Mouse (Mus musculus) MEL (cell line): Measurements from ENCODE around the gene Fkbp9. TPM values are rescaled to one million over a fixed set of nuclear protein-coding genes. Genes with fewer than 3 reads are reported as not detected.

Experiments used
- DNase-seq: peaks from one replicate; pipeline ENCODE4 v3.0.0; 2011; ENCODE audit warnings: low read depth, low spot score
- H3K27ac ChIP-seq: 2 replicates; pipeline ENCODE4 v1.5.1; 2012; ENCODE audit warnings: low read depth, mild to moderate bottlenecking, control low read depth, low read length, moderate library complexity; ENCODE audit not compliant: control insufficient read depth
- H3K27me3 ChIP-seq, 2 experiments: fragments of 150-350 bp in 1 of 2; sonication (generic) in 1 of 2; 2 replicates each; pipeline ENCODE4 v1.6.1; 2012; ENCODE audit warnings: low read length in 2 of 2, mild to moderate bottlenecking in 2 of 2, improper control_type of control experiment in 1 of 2, moderate library complexity in 1 of 2; ENCODE audit not compliant: insufficient read depth in 2 of 2, control insufficient read depth in 1 of 2
- H3K36me3 ChIP-seq, 2 experiments: 2 replicates each; pipeline ENCODE4 v1.6.1; 2012 to 2014; ENCODE audit warnings: low read length in 2 of 2, improper control_type of control experiment in 1 of 2, inconsistent platforms in 1 of 2, mild to moderate bottlenecking in 1 of 2; ENCODE audit not compliant: insufficient read depth in 2 of 2, control insufficient read depth in 1 of 2
- H3K4me1 ChIP-seq, 2 experiments: fragments of 150-350 bp in 1 of 2; sonication (generic) in 1 of 2; 2 replicates each; pipeline ENCODE4 v1.6.1; 2012; ENCODE audit warnings: low read length in 2 of 2, improper control_type of control experiment in 1 of 2, mild to moderate bottlenecking in 1 of 2; ENCODE audit not compliant: insufficient read depth in 2 of 2, control insufficient read depth in 1 of 2
- H3K4me3 ChIP-seq, 2 experiments: fragments of 150-350 bp in 1 of 2; sonication (generic) in 1 of 2; 2 replicates each; pipeline ENCODE4 v1.5.1; 2012; ENCODE audit warnings: low read depth in 2 of 2, low read length in 2 of 2, mild to moderate bottlenecking in 2 of 2, moderate library complexity in 2 of 2, control low read depth in 1 of 2, improper control_type of control experiment in 1 of 2; ENCODE audit not compliant: control insufficient read depth in 1 of 2, insufficient read depth in 1 of 2
- H3K79me2 ChIP-seq: 2 replicates; pipeline ENCODE4 v1.6.1; 2012; ENCODE audit warnings: mild to moderate bottlenecking, low read length, moderate library complexity; ENCODE audit not compliant: control insufficient read depth, poor library complexity, insufficient read depth
- H3K9ac ChIP-seq: 2 replicates; pipeline ENCODE4 v1.6.1; 2012; ENCODE audit warnings: low read depth, mild to moderate bottlenecking, control low read depth, low read length, moderate library complexity; ENCODE audit not compliant: control insufficient read depth, poor library complexity, severe bottlenecking
- H3K9me3 ChIP-seq: fragments of 150-350 bp; sonication (generic); replicated peaks from 2 replicates; pipeline ENCODE4 v1.6.1; 2012; ENCODE audit warnings: mild to moderate bottlenecking, low read length, improper control_type of control experiment, moderate library complexity; ENCODE audit not compliant: insufficient read depth
- CHD1 ChIP-seq: IDR thresholded peaks from 2 replicates; pipeline ENCODE4 v1.6.1; 2012; ENCODE audit warnings: low read depth, mild to moderate bottlenecking, inconsistent platforms, low read length, improper control_type of control experiment
- CHD2 ChIP-seq: IDR thresholded peaks from 2 replicates; pipeline ENCODE4 v1.6.1; 2011; ENCODE audit warnings: low read length, improper control_type of control experiment
- CTCF ChIP-seq, 3 experiments: IDR thresholded peaks in 2 of 3; conservative IDR thresholded peaks in 1 of 3; 2 replicates each; pipeline ENCODE4 v1.5.1; 2011 to 2012; ENCODE audit warnings: low read length in 3 of 3, low read depth in 2 of 3, mild to moderate bottlenecking in 2 of 3, improper control_type of control experiment in 1 of 3, inconsistent platforms in 1 of 3, mixed read lengths in 1 of 3, moderate library complexity in 1 of 3; ENCODE audit not compliant: control insufficient read depth in 1 of 3, insufficient read depth in 1 of 3, poor library complexity in 1 of 3, severe bottlenecking in 1 of 3
- EP300 ChIP-seq, 2 experiments: IDR thresholded peaks; 2 replicates each; pipeline ENCODE4 v1.6.1; 2011; ENCODE audit warnings: improper control_type of control experiment in 2 of 2, low read length in 2 of 2, low read depth in 1 of 2, mild to moderate bottlenecking in 1 of 2
- ETS1 ChIP-seq: IDR thresholded peaks from 2 replicates; pipeline ENCODE4 v1.6.1; 2012; ENCODE audit warnings: low read depth, mild to moderate bottlenecking, inconsistent platforms, low read length, improper control_type of control experiment, moderate library complexity
- GABPA ChIP-seq: IDR thresholded peaks from 2 replicates; pipeline ENCODE4 v1.6.1; 2012; ENCODE audit warnings: low read depth, mild to moderate bottlenecking, inconsistent platforms, low read length, improper control_type of control experiment, moderate library complexity
- GATA1 ChIP-seq: IDR thresholded peaks from 2 replicates; pipeline ENCODE4 v1.6.1; 2011; ENCODE audit warnings: low read depth, low read length, improper control_type of control experiment
- HCFC1 ChIP-seq: IDR thresholded peaks from 2 replicates; pipeline ENCODE4 v1.6.1; 2012; ENCODE audit warnings: low read depth, mild to moderate bottlenecking, inconsistent platforms, low read length, improper control_type of control experiment, moderate library complexity
- JUND ChIP-seq: IDR thresholded peaks from 2 replicates; pipeline ENCODE4 v1.6.1; 2011; ENCODE audit warnings: low read depth, mild to moderate bottlenecking, improper control_type of control experiment, low read length
- KAT2A ChIP-seq: conservative IDR thresholded peaks from 2 replicates; pipeline ENCODE4 v1.6.1; 2012; ENCODE audit warnings: low read depth, low read length, improper control_type of control experiment, inconsistent platforms
- MAFK ChIP-seq: IDR thresholded peaks from 2 replicates; pipeline ENCODE4 v1.6.1; 2011; ENCODE audit warnings: low read depth, mild to moderate bottlenecking, low read length, improper control_type of control experiment, borderline replicate concordance
- MAX ChIP-seq: IDR thresholded peaks from 2 replicates; pipeline ENCODE4 v1.6.1; 2011; ENCODE audit warnings: low read length, improper control_type of control experiment
- MEF2A ChIP-seq: IDR thresholded peaks from 2 replicates; pipeline ENCODE4 v1.6.1; 2014; ENCODE audit warnings: low read depth, mild to moderate bottlenecking, inconsistent platforms, low read length, improper control_type of control experiment; ENCODE audit not compliant: poor library complexity, insufficient replicate concordance, severe bottlenecking; ENCODE audit errors: extremely low read depth
- MXI1 ChIP-seq: IDR thresholded peaks from 2 replicates; pipeline ENCODE4 v1.6.1; 2011; ENCODE audit warnings: mild to moderate bottlenecking, low read depth, low read length, improper control_type of control experiment
- MYB ChIP-seq: IDR thresholded peaks from 2 replicates; pipeline ENCODE4 v1.6.1; 2011; ENCODE audit warnings: mild to moderate bottlenecking, low read depth, low read length, improper control_type of control experiment
- MYC ChIP-seq: IDR thresholded peaks from 2 replicates; pipeline ENCODE4 v1.6.1; 2011; ENCODE audit warnings: low read depth, mild to moderate bottlenecking, low read length, improper control_type of control experiment, moderate library complexity
- NRF1 ChIP-seq: IDR thresholded peaks from 2 replicates; pipeline ENCODE4 v1.6.1; 2014; ENCODE audit warnings: low read depth, mild to moderate bottlenecking, inconsistent platforms, low read length, improper control_type of control experiment, moderate library complexity; ENCODE audit not compliant: poor library complexity, insufficient read depth, severe bottlenecking
- POLR2AphosphoS2 ChIP-seq: IDR thresholded peaks from 2 replicates; pipeline ENCODE4 v1.6.1; 2011; ENCODE audit warnings: low read length, improper control_type of control experiment
- POLR2AphosphoS5 ChIP-seq: IDR thresholded peaks from 2 replicates; pipeline ENCODE4 v1.6.1; 2012; ENCODE audit warnings: low read depth, borderline replicate concordance, mild to moderate bottlenecking, inconsistent platforms, low read length, moderate library complexity, mixed read lengths
- SIN3A ChIP-seq: IDR thresholded peaks from 2 replicates; pipeline ENCODE4 v1.6.1; 2012; ENCODE audit warnings: low read length, improper control_type of control experiment, inconsistent platforms
- SMC3 ChIP-seq: IDR thresholded peaks from 2 replicates; pipeline ENCODE4 v1.6.1; 2011; ENCODE audit warnings: low read depth, low read length, improper control_type of control experiment
- TBP ChIP-seq: IDR thresholded peaks from 2 replicates; pipeline ENCODE4 v1.8.0; 2011; ENCODE audit warnings: low read depth, low read length, improper control_type of control experiment
- TCF12 ChIP-seq: IDR thresholded peaks from 2 replicates; pipeline ENCODE4 v1.6.1; 2014; ENCODE audit warnings: low read depth, mild to moderate bottlenecking, inconsistent platforms, low read length, improper control_type of control experiment, moderate library complexity
- UBTF ChIP-seq: IDR thresholded peaks from 2 replicates; pipeline ENCODE4 v1.6.1; 2012; ENCODE audit warnings: low read depth, mild to moderate bottlenecking, inconsistent platforms, low read length, improper control_type of control experiment, moderate library complexity, borderline replicate concordance; ENCODE audit not compliant: insufficient read depth
- USF1 ChIP-seq: IDR thresholded peaks from 2 replicates; pipeline ENCODE4 v1.6.1; 2014; ENCODE audit warnings: low read depth, mild to moderate bottlenecking, inconsistent platforms, low read length, improper control_type of control experiment, moderate library complexity
- ZC3H11A ChIP-seq: IDR thresholded peaks from 2 replicates; pipeline ENCODE4 v1.6.1; 2012; ENCODE audit warnings: low read depth, mild to moderate bottlenecking, inconsistent platforms, low read length, improper control_type of control experiment
- polyA plus RNA-seq, 2 experiments: library from polyadenylated mRNA; stranded (reverse) in 1 of 2; unstranded in 1 of 2; fragments of >175 nt in 1 of 2; fragments of >200 nt in 1 of 2; gene quantifications; 2 replicates each; pipeline versions ENCODE4 v1.2.1 to v1.2.4; 2012; ENCODE audit warnings: low replicate concordance in 2 of 2, low read depth in 1 of 2; ENCODE audit not compliant: insufficient read length in 2 of 2, insufficient read depth in 1 of 2, missing spikeins in 1 of 2
- total RNA-seq: library from RNA; depleted of rRNA; stranded (reverse); fragments of 300-350 nt; gene quantifications from 2 replicates; pipeline ENCODE4 v1.2.3, GENCODE M21; 2012

The Fkbp9 gene
- total and polyA plus RNA-seq, 3 experiments, result 3.0 to 19.5 TPM; not detected in 1

DNA sequence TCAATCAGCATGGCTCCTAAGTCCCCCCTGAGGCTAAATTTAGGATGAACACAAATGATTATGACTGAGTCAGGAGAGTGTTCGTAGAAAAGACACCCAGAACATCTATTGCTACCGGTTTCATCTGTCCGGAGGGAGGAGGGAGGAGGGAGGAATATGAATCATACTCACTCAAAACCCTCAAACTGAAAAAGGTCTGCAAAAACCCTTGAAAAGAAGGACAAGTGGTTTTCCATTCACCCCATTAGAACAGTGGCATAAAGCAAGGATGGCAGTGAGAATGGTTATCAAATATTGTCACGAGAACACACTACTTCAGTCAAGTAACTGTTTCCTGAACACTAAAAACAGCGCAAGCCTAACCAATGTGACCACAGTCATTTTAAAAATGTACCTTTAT is 46.8 kb upstream of the Fkbp9 start:
- H3K4me3 ChIP-seq, result no peak overlapping the region
- no peak overlapping the region for H3K27ac ChIP-seq
- H3K79me2 ChIP-seq, result peaks cover 63% of the 10 kb centered on the region
- TF ChIP-seq KAT2A (no peak), GATA1 (no peak), SMC3 (no peak), SIN3A (no peak), JUND (no peak), TBP (no peak), NRF1 (no peak), ZC3H11A (no peak), MAX (no peak), MYB (no peak), MEF2A (no peak), EP300 (IDR thresholded peaks at IDR 0.05; ENCODE audit: low read depth in 1 of 2, low read length in 2 of 2) (no peak), MAFK (no peak), CTCF (IDR thresholded peaks at IDR 0.05 in 2 of 3, conservative IDR thresholded peaks at IDR 0.05 in 1 of 3; ENCODE audit: control insufficient read depth in 1 of 3, insufficient read depth in 1 of 3, low read depth in 2 of 3, low read length in 3 of 3, poor library complexity in 1 of 3, severe bottlenecking in 1 of 3) (no peak), USF1 (no peak), POLR2AphosphoS5 (no peak), CHD2 (no peak), UBTF (no peak)
- TF ChIP-seq, all 39 proteins: peak for 0
- H3K27me3 ChIP-seq, result no peaks in the 10 kb centered on the region
- no peak overlapping the region for H3K9ac ChIP-seq
- no peak for DNase-seq
- H3K36me3 ChIP-seq, result peaks cover 42 to 44% of the 10 kb centered on the region in 2 experiments
- peaks cover 7 to 15% of the 10 kb centered on the region in 2 experiments for H3K4me1 ChIP-seq
- no peaks in the 10 kb centered on the region for H3K9me3 ChIP-seq

DNA sequence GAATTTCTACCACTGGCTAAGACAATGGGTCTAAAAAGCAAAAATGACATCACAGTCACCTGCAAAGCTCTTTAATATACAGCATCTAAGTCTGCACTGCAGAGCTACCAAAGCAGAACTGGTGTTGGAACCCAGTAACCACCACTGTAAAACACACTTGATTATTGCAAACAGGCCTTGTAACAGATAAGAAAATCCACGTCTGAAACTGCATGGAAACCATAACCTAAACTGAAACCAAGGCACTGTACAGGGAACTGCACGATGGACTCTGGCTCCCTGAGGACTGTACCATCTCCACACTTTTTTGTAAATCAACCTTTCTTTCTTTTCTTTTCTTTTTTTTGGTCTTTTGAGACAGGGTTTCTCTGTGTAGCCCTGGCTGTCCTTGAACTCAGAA is 44.2 kb upstream of the Fkbp9 start:
- Histone ChIP-seq H3K79me2 (peaks cover 82% of the 10 kb centered on the region), H3K9me3 (no peaks in the 10 kb centered on the region), H3K9ac (no peak overlapping the region), H3K27ac (no peak overlapping the region), H3K4me1 (peaks cover 10 to 20% of the 10 kb centered on the region in 2 experiments), H3K4me3 (no peak overlapping the region), H3K27me3 (no peaks in the 10 kb centered on the region), H3K36me3 (peaks cover 26 to 54% of the 10 kb centered on the region in 2 experiments)
- peak; percentile 50 for DNase-seq
- TF ChIP-seq MXI1 (peak; percentile 52; the same call in 1 of the 2 replicates), POLR2AphosphoS2 (no peak), GATA1 (0 out of 2 replicates have a peak, but pooled peaks have one; percentile 24), JUND (no peak), KAT2A (no peak), SIN3A (peak; percentile 29; the same call in 1 of the 2 replicates), HCFC1 (no peak), ZC3H11A (no peak), CHD1 (no peak), GABPA (no peak), MYC (no peak), TCF12 (no peak), ETS1 (no peak)
